Mouse (Mus musculus): ENCODE results near the gene Gse1. TPM values are rescaled to one million over a fixed set of nuclear protein-coding genes. Genes with fewer than 3 reads are reported as not detected.
A peak's percentile ranks its signal among the peaks of the same experiment; 100 is the strongest.

The Gse1 gene
- total RNA-seq, 2 experiments from 2014 or later = 32.6 to 34.6 TPM

DNA sequence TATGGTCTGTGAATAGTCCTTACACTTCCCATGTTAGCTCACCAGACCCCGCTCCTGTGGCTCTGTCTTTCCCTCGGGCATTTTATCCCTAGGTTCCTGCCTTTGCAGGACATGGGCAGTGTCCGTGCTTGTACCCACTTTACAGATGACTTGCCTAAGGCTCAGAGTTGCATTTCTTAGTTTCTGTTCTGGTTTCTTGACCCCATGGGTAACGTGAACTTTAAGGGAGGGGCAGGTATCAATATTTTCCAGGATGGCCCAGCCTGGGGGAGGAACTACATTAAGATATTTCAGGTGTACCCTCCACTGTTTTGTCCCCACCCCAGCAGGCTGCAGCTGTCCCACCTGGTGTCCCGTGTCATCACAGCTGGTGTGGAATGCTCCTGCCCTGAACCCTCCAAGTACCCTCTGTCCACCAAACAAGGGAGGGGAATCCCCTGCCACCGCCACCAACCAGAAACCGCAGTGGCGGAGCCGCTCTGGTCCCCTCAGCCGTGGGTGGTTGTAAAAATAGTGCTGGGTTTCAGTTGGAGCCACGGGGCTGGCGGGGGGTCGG is 36.2 kb downstream of the Gse1 start:
- DNase-seq = no peak
- intact Hi-C loops (cut with DNase I) = loop anchor here (2.0 kb wide), 1 partner anchor 34 kb away; no protein-coding TSS in a partner anchor

- intact Hi-C loops (cut with DNase I) = loop anchor here (2.0 kb wide), 1 partner anchor 34 kb away; no protein-coding TSS in a partner anchor
- DNase-seq = peak; percentile 78 to 85
Measured at GRCm38 (mm10) chr8:120264944-120265453, 36.7 kb downstream of the Gse1 start.

DNA sequence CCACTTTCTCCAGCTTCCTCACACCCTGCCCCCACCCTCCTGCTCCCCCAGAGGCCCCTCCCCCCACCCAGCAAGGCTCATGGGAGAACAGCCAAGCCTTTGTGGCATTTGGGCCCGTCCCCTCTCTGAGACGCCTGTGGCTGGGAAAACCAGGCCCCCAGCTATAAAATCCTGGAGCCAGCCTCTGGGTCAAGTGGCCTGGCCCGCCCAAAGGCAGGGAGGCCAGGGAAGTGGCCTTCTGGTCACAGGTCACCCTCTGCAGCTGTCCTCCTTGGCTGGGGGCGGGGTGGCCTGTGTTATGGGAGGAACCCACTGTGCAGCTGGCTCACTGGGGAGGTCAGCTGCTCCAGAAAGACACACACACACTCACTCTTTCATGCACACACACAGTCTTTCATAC is 37.2 kb downstream of the Gse1 start:
- intact Hi-C loops (cut with DNase I) = loop anchor here (2.0 kb wide), 1 partner anchor 35 kb away; no protein-coding TSS in a partner anchor
- peak; percentile 84 to 85 for DNase-seq

DNA sequence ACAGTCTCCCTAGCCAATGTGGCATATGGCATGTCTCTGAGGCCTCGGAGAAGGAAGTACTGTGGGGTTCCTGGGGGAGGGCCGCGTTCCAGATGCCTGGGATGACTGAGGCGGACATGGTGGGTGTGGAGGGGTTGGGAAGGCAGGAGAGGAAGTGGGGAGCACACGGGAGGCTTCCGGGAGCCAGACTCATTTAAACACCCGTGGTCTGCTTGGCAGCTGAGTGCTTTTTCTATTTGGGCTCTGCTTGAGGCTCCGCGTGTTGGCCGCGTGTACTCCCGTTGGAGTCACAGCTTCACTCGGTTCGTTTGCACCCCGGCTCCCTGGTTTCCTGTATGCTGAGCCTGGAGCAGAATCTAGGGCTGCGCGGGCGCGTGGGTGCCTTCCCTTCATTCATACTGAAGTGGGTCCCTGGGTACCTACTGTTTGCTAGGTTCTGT is 40.3 kb downstream of the Gse1 start:
- intact Hi-C loops (cut with DNase I) = no loop called here
- no peak for DNase-seq

GRCm38 (mm10) chr8:120270449-120270848 is 42.2 kb downstream of the Gse1 start:
- DNase-seq = peak; percentile 72 to 77
- intact Hi-C loops (cut with DNase I) = no loop called here

DNA sequence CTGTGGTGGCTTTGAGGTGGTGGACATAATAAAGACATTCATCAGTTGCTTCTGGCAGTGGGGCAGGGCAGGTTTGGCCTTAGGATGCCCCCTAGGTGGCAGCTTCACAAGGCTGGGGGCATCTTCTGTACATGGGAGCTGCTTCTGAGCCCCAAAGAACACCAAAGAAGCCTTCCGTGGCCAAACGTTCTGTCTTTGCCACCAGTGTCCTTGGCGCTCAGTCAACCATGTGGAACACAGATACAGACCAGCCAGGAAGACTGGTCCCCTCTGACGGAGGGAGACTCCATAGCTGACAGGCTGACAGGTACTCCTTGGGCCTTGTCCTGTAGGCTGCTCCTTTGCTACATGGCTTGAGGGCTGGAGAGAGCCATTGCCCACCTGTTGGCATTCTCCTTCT is 45.2 kb downstream of the Gse1 start:
- intact Hi-C loops (cut with DNase I) = no loop called here

DNA sequence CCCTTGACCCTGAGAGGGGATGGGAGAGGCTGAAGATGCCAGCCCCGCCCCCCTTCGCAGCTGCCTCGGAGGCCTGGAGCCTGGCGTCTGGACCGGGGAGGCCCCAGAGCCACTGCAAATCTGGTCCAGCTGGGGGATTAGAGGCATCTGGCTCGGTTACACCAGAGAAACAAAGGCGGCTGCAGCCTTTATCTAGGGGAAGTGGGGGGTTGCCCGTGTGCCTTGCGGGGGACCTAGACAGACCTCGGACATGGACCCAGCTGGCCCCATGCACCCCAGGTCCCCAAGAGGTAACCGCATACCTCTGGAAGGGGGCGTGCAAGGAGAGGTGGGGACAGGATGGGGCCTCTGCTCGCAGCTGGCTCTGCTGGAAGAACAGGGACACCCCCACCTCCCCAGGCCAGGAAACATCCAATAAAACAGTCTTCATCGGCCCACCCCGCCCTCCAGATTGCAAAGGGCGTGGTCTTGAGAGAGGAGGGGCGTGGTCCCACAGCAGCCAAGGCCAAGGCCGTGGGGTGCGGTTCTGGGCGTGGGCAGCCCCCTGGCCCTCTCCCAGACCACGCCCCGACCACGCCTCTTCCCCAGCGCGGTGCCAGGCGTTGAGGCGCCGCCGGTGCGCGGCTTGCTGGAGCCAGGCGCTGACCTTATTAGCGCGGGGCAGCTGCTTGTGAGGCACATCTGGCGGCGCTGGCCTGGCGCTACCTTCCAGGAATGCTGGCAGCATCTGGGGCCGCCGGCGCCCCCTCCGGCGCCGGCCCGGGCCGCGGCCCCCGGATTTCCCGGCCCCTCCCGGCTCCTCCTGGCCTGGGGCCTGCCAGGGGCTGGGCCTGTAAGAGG is 48.0 kb downstream of the Gse1 start:
- intact Hi-C loops (cut with DNase I) = loop anchor here (2.0 kb wide), 1 partner anchor 97 kb away; no protein-coding TSS in a partner anchor

More for the DNA sequence above, 45.2 kb downstream of the Gse1 start:
- DNase-seq = no peak

GRCm38 (mm10) chr8:120276891-120277426 is 48.7 kb downstream of the Gse1 start:
- DNase-seq = peak in 1 of 2 experiments; percentile 73
- intact Hi-C loops (cut with DNase I) = loop anchor here (2.0 kb wide), 1 partner anchor 98 kb away; no protein-coding TSS in a partner anchor

More for the DNA sequence above, 48.0 kb downstream of the Gse1 start:
- peak; percentile 93 for DNase-seq

GRCm38 (mm10) chr8:120278009-120278408 is 49.8 kb downstream of the Gse1 start:
- DNase-seq = no peak
- intact Hi-C loops (cut with DNase I) = no loop called here

DNA sequence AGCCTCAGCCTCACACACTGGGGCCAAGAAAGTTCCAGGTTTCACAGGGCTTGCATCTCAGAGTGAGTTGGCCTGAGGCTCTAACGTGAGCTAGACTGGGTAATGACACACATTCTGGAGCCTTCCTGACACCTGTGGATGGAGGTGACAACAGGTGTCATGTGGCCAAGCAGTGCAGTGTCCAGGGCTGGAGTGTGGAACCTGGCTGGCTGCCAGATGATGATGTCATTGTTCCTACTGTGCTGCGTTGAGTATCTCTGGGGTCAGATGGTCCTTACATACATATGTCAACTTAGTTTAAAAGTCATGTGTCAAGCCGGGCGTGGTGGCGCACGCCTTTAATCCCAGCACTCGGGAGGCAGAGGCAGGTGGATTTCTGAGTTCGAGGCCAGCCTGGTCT is 51.2 kb downstream of the Gse1 start:
- DNase-seq = no peak
- intact Hi-C loops (cut with DNase I) = no loop called here

GRCm38 (mm10) chr8:120281487-120281886 is 53.2 kb downstream of the Gse1 start:
- intact Hi-C loops (cut with DNase I) = loop anchor here (5.0 kb wide), 1 partner anchor 81 kb away; no protein-coding TSS in a partner anchor
- peak; percentile 86 to 90 for DNase-seq

DNA sequence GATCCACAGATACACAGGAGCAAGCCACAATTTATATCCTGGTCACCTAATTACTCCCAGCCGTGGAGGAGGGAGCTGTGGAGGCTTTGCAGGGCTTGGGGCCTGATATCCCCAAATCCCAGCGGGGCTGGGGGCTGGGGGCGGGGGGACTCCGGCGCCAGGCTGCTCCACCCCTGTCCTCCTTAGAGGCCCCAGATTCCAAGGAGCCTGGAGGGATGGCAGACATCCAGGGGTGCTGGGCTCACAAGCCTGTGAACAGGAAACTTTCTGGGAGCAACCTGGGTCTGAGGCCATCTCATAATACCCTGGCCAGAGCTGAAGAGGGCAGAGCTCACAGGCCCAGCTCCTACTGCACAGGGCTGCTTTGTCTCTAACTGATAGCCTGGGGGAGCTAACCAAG is 54.2 kb downstream of the Gse1 start:
- intact Hi-C loops (cut with DNase I) = loop anchor here (5.0 kb wide), 1 partner anchor 80 kb away; no protein-coding TSS in a partner anchor
- DNase-seq = no peak

- intact Hi-C loops (cut with DNase I) = loop anchor here (5.0 kb wide), 1 partner anchor 78 kb away; no protein-coding TSS in a partner anchor
- DNase-seq = no peak
Measured at GRCm38 (mm10) chr8:120284265-120284664, 56.0 kb downstream of the Gse1 start.

DNA sequence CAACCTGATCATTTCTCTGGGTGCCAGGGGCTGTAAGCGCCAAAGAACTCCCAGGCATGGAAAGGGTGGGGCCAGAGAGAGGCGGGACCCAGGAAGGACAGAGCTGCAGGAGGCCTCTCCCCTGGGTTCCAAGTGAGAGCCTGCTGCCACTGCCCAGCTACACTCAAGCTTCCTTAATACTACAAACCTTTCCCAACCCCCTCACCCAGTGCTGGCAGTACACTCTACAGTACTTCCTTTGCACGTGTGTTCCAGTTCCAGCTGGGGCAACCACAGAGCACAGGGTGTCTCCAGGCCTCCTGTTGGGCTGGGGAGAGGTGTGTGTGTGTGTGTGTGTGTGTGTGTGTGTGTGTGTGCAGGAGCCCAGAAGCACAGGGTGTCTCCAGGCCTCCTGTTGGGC is 56.8 kb downstream of the Gse1 start:
- DNase-seq = no peak
- intact Hi-C loops (cut with DNase I) = loop anchor here (5.0 kb wide), 1 partner anchor 312 kb away; no protein-coding TSS in a partner anchor

DNA sequence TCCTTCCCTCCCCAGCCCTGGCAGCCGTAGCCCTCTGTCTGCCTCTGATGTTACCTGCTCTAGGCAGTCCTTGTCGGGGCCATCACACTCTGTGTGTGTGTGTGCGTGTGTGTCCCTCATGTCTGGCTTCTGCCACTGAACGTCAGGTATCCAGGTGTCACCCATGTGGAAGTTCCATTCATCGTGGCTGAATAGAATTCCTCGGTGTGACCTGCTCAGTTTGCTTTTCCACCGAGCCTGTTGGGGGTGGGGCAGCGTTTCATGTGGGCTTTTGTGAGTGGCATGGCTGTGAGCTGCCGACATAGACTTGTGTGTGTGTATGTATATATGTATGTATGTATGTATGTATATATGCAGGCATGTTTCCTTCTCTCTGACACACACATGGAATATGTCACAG is 57.6 kb downstream of the Gse1 start:
- no peak for DNase-seq
- intact Hi-C loops (cut with DNase I) = loop anchor here (5.0 kb wide), 1 partner anchor 311 kb away; no protein-coding TSS in a partner anchor

DNA sequence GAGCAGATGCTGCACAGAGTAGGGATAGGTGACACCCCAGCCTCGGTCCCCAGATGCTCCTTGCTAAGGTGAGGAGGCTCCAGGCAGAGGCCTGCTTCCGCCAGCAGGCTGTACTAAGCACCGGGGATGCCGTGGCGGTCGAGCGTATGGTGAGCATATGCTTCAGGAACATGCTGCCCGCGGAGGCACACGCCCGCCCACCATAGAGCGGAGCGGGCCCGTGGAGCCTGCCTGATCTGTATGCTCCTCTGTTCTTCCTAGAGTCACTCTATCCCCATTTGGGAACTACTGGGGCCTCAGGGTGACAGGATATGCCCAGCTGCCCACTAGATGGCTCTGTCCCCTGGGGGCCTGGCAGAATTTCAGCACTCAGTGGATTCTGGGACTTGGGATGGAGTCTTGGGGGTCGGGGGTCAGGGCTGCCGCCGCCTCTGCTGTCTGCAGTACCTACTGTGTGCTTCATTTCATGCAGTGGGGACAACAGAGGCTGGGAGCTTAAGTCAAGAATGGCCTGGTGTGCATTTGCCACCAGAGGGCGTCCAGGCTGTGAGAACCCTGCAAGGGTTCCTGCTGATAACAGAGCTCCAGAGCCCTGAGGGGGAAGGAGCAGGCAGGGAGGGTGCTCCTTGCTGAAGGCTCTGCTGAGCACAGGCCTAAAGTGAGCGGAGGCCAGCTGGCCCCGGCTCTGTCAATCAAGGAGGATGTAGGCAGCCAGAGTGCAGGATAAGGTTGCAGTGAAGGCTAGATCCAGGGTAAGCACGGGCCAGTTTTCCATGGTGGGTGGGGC is 60.1 kb downstream of the Gse1 start:
- DNase-seq = peak; percentile 74 to 84

GRCm38 (mm10) chr8:120289191-120289590 is 60.9 kb downstream of the Gse1 start:
- intact Hi-C loops (cut with DNase I) = loop anchor here (2.0 to 5.0 kb wide), 2 partner anchors 30 to 308 kb away; no protein-coding TSS in a partner anchor
- no peak for DNase-seq

More for the DNA sequence above, 60.1 kb downstream of the Gse1 start:
- intact Hi-C loops (cut with DNase I) = loop anchor here (2.0 to 5.0 kb wide), 2 partner anchors 30 to 309 kb away; no protein-coding TSS in a partner anchor

DNA sequence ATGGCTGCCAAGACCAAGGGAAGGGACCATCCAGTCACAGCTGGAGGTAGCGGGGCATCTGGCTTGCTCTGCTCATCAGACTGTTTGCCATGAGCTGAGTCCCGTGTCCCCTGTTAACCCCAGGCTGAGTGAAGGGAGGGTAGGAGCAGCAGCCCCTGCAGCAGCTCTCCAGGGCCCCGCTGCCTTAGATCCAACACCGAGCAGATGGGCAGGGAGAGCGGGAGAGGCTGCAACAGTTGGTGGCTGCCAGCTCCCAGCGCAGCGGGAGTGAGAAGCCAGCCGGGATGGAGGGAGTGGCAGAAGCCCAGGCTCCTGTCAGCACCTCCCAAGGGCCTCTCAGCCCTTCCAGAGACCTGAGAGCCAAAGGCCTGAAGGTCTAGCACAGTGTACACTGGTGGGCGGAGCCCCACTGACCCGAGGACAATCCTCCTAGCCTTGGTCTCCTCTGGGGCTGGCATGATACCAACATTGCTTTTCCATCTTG is 61.5 kb downstream of the Gse1 start:
- DNase-seq = peak; percentile 94 to 95
- intact Hi-C loops (cut with DNase I) = loop anchor here (2.0 to 5.0 kb wide), 2 partner anchors 29 to 308 kb away; no protein-coding TSS in a partner anchor

- no peak for DNase-seq
- intact Hi-C loops (cut with DNase I) = no loop called here
Measured at GRCm38 (mm10) chr8:120290614-120291013, 62.4 kb downstream of the Gse1 start.

- intact Hi-C loops (cut with DNase I) = no loop called here
- no peak for DNase-seq
Measured at GRCm38 (mm10) chr8:120291650-120292049, 63.4 kb downstream of the Gse1 start.

Measured in heart, postnatal 10 days (tissue).